Mouse (Mus musculus): Measurements from ENCODE around the gene Ppil2. TPM values are rescaled to one million over a fixed set of nuclear protein-coding genes. Genes with fewer than 3 reads are reported as not detected.

Gene Ppil2
- 10 to 100 TPM; 71.7 to 90.4 TPM for total RNA-seq (2021)
- long read RNA-seq, experiment 1, transcript Ppil2-201 (21 exons, 2,333 nt): major isoform, 25 of 64 reads
- long read RNA-seq, experiment 1, transcript Ppil2-209 (20 exons, 3,088 nt): minor isoform, 24 of 64 reads
- long read RNA-seq, experiment 1, partial matches to known transcripts: 1 of 64 reads
- long read RNA-seq, experiment 1, other reads (novel, unspliced or antisense): 13 of 64 reads
- long read RNA-seq, experiment 2, transcript Ppil2-209 (20 exons, 3,088 nt): major isoform, 90 of 210 reads
- long read RNA-seq, experiment 2, transcript Ppil2-201 (21 exons, 2,333 nt): minor isoform, 75 of 210 reads
- long read RNA-seq, experiment 2, partial matches to known transcripts: 12 of 210 reads
- long read RNA-seq, experiment 2, other reads (novel, unspliced or antisense): 32 of 210 reads

DNA sequence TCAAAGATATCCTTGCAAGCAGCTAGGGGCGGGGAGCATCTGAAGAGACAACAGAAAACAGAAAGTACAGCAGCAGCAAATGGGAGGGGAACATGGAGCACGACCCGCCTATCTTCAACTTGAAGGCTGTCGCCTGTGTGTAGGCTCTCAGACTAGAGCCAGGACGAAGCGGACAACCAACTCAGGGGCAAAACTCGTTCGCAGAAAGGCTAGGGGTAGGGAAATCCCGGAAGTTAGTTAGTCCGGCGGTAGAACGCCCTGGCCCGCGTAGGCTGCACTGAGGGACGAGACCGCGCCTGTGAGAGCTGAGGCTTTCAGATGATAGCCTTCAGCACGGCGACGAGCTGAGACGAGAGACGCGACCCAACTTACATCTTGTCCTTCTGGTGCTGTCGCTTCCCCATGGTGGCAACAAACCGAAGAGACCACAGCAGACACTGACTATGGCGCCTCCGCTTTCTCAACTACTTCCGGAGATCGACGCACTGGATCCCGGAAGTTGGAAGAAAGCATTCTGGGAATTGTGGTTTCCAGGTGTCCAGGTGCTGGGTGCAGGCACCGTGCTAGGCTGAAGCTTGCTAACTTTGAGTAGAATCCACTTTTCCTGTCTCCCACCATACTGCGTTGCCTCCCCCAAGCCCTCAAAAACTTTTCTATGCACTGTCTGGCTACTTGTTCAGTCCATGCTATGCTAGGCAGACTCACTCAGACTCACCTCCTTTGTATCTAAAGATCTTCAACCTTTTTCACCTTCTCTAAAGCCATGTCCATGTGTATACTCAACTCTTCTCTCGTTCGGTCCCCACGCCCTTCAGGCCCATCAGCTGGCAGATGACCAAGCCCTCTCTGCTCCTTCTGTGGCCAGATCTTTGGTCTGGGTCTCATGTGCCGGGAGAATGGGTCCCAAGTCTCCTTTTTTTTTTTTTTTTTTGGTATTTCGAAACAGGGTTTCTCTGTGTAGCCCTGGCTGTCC, at the start of gene Ppil2:
Gene Ppil2 (minus strand): TSS at position 487 of the 973 bp plus-strand sequence.
- DNase-seq (ENCODE audit: low spot score in 2 of 2): peak; percentile 53

DNA sequence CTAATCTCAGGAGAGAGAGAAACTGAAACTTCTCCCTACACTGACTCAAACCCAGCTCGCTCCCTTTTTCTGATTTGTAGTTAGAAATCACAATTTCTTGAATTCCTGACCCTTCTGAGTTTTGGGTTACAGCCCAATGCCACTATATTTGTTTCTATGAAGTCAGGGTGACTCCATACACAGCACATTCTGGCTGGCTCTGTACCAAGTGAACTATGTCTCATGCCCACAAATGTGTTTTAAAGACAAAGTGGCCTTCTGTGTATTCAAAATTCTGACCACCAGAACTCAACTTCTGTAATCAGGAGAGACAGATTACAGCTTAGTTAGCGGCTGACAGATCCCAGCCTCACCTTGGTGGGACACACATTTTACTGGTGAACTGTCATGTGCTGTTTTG, 43.3 kb upstream of the Ppil2 start:
- DNase-seq (ENCODE audit: low spot score in 2 of 2): peak in 1 of 2 experiments; percentile 22

DNA sequence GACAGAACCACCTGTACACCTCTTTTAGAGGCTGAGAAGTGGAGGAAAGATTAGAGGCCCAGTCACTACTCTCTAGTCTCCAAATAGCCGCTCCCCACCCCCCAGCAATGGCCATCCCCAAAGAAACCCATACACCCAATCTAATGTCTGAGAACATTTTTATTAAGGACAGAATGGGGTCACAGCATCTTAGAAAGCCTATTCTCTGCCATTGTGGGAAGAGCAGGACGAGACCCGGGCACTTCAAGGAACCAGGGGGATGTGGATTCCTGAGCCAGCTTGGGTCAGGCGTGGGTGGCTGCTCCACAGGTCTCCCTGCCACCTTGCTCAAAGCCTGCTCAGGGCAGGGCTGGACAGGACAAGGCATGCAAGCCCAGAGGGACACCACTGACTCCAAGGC, 40.8 kb upstream of the Ppil2 start:
- no peak for DNase-seq (ENCODE audit: low spot score in 2 of 2)

DNA sequence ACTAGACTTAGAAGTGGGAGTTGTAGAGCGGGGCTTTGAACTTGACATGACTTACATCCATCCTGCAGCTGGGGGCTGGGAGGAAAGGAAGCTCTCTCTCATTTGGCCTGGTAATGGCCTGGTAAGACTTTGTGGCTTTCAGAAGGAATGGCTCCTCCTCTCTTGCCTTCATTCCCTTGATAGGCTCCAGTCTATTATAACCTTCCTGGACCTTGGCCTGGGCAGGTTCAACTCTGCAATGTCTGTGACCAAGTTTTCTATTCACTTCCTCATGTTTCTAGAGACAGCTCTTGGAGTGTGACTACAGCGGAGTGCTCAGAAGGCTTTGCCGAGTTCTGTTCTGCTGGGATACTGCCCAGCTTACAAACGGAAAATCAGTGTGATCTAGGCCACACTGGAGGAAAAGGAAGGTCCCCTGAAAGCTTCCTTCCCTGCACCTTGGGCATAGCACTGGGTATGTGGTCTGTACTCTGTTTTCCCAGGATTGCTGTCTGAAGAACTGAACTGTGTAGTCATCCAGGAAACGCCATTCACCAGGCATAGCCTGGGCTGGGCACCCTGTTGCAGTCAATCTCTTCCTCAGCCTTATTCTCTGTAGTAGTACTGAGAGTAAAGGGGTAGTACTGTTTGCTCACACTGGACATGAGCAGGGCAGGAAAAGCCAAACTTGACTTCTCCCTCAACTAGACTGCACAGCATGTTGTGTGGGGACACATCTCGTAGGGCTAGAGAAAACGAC, 39.6 kb upstream of the Ppil2 start:
- DNase-seq (ENCODE audit: low spot score in 2 of 2): no peak

DNA sequence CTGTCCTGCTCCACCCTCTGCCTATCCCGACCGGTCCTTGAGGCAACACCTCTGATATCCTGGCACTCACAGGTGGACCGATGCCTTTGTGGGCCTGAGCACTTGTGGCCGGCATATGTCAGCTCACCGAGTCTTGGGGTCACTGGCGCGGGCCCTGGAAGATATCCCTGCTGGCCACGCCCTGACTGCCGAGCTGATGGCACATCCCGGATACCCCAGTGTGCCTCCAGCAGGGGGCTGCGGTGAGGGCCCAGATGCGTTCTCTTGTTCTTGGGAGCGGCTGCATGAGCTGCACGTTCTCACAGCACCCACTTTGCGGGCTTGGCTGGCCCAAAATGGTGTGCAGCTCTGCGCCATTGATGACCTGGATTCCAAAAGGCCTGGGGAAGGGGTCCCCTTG, 37.0 kb upstream of the Ppil2 start:
- DNase-seq (ENCODE audit: low spot score in 2 of 2): no peak

DNA sequence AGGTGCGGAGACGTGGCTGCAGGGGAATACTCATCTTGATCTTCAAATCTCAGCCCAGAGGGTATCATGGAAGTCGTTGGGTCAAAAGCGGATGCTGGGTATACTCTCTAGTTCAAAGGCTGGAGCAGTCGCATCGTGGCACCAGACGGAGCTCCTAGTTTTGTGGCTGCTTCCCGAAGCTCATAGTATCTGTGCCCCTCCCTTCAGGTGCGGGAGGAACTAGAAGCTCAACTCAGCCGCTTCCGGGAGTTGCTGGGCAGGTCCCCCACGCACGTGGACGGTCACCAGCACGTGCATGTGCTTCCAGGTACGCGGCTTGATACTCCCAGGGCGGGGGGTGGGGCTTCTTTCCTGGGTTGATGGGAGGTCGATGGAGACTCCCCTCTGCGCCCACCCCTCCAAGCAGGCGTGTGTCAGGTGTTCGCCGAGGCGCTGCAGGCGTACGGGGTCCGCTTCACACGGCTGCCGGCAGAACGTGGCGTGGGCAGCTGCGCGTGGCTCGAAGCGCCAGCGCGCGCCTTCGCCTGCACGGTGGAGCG, 36.4 kb upstream of the Ppil2 start:
- DNase-seq (ENCODE audit: low spot score in 2 of 2): no peak

DNA sequence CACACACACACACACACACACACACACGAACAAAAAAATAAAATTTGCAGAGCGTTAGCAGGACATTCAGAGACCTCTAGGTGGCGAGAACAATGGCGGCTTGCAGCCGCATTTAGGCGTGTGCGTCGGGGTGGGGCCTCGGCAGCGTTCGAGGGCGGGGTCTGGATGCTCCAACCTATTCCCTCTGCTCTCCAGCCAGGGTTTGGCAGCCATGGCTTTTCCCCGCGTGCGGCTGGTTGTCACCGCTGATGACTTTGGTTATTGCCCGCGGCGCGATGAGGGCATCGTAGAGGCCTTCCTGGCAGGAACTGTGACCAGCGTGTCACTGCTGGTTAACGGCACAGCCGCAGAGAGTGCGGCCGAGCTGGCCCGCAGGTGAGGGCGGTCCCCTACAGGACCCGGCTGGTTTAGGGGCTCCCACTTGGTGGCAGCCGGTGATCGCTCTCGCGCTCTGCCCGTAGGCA, 35.7 kb upstream of the Ppil2 start, which contains the start of gene Ccdc116:
Gene Ccdc116 (minus strand): TSS at position 458 of the 464 bp plus-strand sequence.
- peak; percentile 66 to 75 for DNase-seq (ENCODE audit: low spot score in 2 of 2)

DNA sequence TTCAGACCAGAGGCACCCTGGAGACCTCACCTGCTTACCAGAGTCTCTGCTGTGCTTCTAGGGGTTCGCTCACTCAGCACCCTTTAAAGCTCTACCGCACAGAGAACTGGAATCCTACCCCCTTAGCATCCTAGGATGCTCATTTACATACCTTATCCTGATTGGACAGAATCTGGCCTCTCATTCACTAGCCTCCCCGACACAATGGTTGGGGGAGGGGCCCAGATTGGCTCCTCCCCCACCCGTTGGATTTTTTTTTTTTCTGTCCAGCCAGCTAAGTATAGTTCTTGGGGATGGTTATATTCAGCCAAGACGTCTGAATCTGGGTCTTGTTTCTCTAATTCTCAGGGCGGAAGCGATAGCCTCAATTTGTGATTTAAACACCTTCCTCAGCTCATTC, 33.3 kb upstream of the Ppil2 start, which contains the start of gene Ydjc:
Gene Ydjc (plus strand): TSS at position 283 of the 400 bp plus-strand sequence.
- no peak for DNase-seq (ENCODE audit: low spot score in 2 of 2)

DNA sequence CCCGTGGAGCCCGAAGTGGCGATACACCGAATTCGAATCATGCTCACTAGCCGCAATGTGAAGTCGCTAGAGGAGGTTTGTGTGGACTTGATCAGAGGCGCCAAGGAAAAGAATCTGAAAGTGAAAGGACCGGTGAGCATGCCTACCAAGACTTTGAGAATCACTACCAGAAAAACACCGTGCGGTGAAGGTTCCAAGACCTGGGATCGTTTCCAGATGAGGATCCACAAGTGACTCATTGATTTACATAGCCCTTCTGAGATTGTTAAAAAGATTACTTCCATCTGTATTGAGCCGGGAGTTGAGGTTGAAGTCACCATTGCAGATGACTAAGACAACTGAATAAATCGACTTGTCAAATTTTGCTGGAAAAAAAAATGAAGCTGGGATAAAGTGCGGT, 26.3 kb upstream of the Ppil2 start:
- DNase-seq (ENCODE audit: low spot score in 2 of 2): no peak

DNA sequence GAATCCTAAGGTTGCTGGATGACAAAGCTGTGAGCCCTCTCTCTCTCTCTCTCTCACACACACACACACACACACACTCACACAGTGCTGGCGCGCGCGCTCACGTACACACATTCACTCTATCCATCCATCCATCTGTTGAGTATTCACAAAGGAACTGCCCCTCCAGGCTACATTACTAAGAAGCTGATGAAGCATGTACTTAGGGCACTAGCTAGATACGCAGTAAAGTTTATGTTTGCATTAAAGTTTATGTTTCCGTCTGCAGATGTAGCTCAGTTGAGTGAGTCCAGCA, 21.8 kb upstream of the Ppil2 start:
- no peak for DNase-seq (ENCODE audit: low spot score in 2 of 2)

DNA sequence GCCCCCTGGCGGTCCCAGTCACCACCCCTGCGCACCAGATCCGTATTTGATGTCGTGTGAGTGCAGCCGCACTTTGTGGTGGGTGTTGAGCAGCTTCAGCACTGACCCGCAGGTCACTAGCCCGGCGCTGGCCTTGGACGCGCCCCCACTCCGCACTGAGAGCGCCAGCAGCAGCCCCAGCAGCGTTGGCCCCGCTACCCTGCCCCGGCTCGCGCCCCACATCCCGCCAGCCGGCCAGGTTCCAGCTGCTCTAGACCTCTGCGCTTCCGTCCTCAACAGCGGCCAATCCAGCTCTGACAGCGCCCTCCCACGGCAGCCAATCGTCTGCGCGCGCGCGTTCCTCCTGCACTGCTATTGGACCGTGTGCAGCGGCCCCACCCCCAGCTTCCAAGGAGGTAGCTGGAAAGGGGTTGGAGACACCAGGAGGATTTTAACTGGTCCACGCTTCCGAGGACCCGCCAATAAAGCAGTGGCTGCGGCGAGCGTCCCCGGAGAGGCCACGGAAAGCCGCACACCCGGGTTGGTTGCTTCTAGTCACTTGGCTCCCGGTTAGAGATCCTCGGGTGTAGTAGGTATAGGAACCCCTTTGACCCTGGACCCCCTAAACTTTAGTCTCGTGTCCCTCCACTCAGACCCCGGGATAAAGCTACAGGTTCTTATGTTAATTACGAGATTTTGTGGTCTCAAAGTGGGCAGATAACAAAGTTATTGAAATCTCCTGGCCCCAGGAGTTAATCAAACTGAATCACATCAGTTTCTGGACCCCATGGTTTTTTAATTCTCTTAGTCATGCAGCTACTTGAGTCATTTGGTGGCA, 21.2 kb upstream of the Ppil2 start, which contains the start of gene Sdf2l1:
Gene Sdf2l1 (minus strand): TSS at position 295 of the 817 bp plus-strand sequence.
- DNase-seq (ENCODE audit: low spot score in 2 of 2): peak; percentile 94 to 95

DNA sequence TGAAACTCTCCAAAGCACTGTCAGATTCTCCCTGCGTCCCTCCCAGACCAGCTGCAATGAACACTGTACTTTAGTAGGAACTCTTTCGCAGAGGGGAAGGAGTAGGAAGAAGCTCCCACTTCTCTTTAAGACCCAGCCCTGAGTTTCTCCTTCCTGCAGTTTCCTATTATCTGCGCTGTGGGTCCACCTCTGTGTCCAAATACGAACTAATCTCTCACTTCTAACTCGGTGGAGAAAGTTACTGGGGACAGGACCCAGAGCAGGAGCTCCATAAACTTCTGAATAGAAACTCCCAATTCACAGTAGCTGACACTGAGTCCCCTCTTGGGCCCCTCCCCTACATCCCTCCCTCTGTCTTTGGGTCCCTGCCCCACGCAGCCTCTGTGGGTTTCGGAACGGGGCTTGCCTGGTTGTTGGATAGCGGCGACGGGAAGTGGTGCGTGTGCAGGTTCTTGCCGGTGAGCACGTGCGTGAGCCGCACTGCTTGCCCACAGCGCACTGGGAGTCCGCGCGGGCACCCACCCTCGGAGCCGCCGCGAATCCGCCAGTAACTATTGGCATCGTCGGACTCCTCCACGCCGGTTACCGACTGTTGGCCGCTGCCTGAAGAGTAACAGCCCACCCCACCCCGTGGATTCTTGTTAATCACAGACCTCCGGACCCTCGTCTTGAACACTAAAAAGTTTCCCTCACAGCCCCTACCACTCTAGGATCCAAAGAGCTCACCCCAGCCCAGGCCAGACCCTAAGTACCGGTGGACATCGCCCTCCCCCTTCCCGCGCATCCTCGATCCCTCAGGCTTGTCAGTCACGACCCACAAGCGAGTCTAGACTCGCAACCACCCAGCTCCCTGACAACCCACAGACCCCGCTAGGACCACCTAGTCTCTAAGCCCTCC, 20.4 kb upstream of the Ppil2 start:
- DNase-seq (ENCODE audit: low spot score in 2 of 2): peak in 1 of 2 experiments; percentile 32

DNA sequence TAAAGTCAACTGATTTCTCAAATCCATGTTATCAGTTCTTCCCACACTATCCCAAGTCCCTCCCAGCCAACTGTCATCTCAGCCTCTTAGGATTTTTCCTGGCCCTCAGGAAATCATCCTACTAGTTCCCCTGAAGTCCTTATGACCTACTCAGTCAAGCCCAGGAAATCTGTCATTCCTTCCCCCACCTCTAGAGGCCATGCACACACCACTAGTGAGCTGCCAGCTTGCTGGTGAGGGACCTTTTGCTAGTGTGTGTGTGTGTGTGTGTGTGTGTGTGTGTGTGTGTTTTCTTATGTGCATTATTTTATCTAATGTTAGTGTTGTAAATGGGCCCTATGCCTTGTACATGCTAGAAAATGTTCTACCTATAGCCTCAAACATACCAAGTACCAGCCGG, 16.2 kb upstream of the Ppil2 start:
- no peak for DNase-seq (ENCODE audit: low spot score in 2 of 2)

DNA sequence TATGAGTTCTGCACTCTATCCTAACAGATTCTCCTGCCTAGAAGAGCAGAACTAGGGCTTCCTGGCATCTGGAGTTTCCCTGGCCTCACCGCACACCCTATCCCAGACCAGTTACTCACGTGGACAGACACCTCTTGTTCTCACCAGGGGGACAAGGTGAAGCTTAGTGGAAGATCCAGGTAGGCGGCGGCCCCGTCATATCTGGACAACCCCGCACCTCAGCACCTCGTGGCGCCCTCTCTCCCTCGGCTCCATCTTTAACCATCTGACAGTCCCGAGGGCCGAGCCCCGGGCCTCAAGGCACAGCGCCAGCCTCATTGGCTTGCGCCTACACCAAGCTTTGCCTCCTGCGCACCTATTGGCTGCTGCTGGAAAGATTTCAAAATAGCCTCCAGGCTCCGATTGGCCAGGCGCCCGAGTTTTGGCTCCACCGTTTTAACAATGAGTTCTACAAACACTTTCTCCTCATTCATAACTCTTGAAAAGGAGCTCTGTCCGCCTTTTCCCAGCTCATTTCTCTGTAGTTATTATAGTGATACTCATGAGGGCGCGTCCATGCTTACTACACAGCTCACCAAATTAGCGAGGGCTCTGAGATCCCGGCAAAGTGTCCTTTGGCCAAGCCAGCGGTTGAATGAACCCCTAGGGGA, 13.9 kb upstream of the Ppil2 start, which contains the start of gene 2610318N02Rik:
Gene 2610318N02Rik (minus strand): TSS at position 297 of the 650 bp plus-strand sequence.
- peak; percentile 62 to 67 for DNase-seq (ENCODE audit: low spot score in 2 of 2)

DNA sequence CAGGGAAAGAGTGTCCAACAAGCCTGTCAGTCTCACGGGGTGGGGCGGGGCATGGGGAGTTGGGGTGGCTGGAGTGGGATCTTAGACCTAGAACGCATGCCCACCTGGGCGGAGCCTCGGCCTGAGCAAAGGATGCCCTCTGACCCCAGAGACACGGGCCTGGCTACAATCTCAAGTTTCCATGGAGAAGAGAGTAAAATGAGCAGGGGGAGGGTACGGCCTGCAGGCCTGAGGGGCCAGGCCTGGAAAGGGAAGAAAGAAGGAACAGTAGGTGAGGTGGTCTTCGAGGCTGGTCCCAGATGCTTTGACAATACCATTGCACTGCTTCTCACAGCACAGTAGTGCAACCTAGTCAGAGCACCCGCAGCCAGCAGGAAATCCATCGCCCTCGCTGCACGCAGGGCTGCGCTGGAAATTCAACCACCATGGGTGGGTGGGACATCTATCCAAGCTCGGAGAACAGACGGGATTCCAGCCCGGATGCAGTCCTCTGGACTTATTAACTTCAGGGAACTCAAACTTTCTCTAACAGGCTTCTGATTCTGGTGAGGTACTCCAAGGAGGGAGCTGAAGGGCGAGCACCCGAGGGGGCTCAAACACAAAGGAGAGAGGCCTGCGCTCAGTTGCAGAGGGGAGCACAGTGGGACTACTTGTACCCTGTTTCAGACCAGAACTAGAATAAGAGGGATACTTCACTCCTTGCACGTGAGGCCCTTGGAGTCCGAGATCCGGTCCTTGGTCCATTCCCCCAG, 13.2 kb upstream of the Ppil2 start:
- no peak for DNase-seq (ENCODE audit: low spot score in 2 of 2)

DNA sequence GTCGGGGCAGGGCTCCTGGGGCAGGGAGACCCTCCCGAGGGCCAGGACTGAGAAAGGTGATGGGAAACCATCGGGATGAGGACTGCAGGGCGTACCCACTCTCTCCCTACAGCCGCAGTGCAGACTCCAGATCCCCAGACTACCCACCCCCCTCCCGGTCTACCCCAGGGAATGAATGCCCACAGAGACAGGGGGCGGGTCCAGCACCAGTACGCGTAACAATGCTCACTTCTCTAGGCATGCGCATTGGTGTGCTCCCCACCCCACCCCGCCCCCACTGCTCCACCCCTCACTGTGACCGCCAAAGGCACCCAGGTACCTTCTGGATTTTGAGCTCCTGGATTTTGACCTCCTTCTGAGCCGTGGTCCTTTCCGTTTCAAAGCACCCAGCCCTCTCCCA, 10.5 kb upstream of the Ppil2 start:
- DNase-seq (ENCODE audit: low spot score in 2 of 2): no peak

DNA sequence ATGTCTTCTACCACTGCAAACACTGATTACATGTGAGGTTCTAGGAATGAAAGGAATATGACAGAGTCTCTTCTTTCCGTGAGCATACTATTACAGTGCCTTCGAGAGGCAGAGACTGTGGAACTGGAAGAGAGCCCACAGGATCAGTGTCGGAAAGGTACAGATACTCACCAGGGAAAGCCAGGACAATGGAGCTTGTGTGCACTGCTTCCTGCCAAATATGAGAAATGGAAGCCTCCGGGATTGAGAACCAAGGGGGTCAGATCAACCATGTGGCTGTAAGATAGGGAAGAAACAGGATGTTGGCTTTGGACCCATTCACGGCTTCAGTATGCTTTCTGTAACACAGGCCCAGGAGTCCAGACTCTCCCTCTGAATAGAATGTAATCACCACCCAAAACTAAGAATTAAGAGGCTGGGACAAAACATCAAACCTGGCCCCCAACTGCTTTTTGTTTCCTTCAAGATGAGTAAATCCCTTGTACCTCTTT, 6.3 kb upstream of the Ppil2 start:
- no peak for DNase-seq (ENCODE audit: low spot score in 2 of 2)

Data from adrenal gland, adult 18-20 months (tissue).